Mouse (Mus musculus): ENCODE measurements around the gene Krt4.
A peak's percentile ranks its signal among the peaks of the same experiment; 100 is the strongest.

Gene Krt4

GRCm38 (mm10) chr15:101924635-101925034 is at the start of gene Krt4:
TSS of gene Krt4 (minus strand) at chr15:101924735.
- no peak for DNase-seq (ENCODE audit: low spot score)

DNA sequence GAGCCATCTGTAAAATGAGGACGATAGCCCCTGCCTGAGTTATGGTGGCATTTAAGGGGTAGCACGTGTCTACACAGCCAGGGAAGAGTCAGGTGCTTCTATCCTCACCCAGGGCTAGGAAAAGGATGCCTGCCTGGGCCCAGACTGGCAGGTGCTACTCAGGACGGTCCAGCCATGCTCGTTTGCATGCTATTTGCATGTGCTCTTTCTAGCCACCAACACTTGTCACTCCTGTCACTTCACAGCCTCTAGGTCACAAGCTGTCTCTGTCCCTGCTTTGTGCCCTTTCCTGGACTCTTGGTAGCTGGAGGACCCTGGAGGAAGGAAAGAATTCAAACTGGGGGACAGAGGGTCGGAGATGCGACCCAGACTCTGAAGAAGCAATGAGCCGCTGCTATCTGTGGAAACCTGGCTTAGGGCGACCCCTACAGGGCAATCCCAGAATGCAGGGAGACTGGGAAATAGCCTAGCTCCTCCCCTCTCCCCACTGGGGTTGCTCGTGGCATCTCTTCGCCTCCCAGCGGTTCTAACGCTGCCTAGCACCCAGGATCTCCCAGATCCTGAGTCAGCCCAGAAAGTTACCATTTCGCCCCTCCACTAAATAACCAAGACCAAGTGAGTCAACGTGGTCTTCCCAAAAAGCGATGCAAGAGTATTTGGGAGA is 49.0 kb upstream of the Krt4 start:
- DNase-seq (ENCODE audit: low spot score) = peak; percentile 90

GRCm38 (mm10) chr15:101970536-101970935 is 46.0 kb upstream of the Krt4 start:
- no peak for DNase-seq (ENCODE audit: low spot score)

DNA sequence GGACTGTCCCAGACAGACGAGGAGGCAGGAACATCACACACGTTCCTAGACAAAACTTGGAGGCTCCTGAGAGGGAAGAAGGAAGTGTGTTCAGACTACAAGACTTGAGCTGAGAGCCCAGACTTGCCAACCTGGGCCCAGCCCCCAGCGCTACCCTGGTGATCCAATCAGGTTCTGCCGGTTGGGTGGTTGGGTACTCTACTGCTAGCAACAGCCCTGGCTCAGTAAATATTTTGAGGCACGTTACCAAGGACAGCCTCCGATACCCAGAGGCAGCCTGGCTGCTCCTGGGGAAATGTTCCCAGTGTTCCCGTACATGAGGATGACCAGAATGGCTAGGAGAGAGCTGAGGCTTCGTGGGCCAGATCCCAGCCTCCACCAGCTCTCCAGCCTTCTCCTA is 42.3 kb upstream of the Krt4 start:
- no peak for DNase-seq (ENCODE audit: low spot score)

DNA sequence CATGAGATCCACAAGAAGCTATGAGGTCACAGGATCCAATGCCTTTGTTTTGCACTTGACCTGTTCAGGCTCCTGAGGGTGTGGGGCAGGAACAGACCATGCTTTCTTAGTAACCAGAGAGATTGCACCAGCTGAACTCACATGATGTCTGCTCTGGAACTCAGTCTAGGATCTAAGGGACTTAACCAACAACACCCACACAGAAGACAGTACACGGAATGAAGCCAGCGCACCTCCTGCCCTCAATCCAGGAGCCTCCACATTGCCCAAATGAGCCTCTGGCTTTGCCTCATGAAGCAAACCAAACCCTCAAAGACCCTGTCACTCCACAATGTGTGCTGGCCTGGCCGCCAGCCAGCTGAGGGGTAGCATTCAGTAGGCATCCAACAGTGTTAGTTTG is 34.4 kb upstream of the Krt4 start:
- DNase-seq (ENCODE audit: low spot score) = no peak

GRCm38 (mm10) chr15:101954187-101954586 is 29.7 kb upstream of the Krt4 start, which contains the start of gene Krt78:
TSS of gene Krt78 (minus strand) at chr15:101954287.
- DNase-seq (ENCODE audit: low spot score) = no peak

DNA sequence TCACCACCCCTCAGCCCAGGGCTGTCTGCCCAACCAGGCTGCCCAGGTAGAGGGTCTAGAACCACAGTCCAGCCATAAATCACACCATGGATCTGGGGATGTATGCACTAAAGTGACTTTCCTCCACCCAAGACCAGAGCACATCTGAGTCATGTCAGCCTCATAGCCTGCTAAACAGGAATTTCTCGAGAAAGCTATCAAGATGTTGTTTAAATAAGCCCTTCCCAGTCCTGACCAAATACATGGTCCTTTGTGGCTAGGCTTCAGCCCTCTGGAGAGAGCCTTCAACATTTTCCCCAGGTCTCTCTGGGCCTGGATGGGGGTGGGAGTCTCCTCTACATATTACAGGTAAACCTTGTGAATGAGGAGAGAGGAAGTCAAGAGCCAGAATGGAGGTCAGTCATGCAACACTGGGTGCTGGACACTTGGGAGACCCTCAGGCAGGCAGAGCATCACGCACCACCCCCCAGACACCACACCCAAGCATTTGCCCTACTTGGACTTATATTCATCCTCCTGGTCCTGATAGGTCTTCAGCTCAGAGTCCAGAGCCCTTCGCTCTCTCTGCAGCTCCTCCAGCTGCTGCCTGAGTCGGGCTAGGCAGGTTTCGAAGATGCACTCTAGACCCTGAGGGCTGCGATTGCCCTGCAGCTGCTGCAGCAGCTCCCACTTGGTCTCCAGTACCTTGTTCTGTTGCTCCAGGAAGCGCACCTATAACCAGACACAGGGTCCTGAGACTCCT is 28.4 kb upstream of the Krt4 start:
- DNase-seq (ENCODE audit: low spot score) = no peak

GRCm38 (mm10) chr15:101945430-101945829 is 20.9 kb upstream of the Krt4 start:
- DNase-seq (ENCODE audit: low spot score) = no peak

- DNase-seq (ENCODE audit: low spot score) = no peak
Measured at GRCm38 (mm10) chr15:101941948-101942347, 17.4 kb upstream of the Krt4 start.

GRCm38 (mm10) chr15:101940274-101940829 is 15.8 kb upstream of the Krt4 start, which contains the start of gene Krt79:
TSS of gene Krt79 (minus strand) at chr15:101940324.
- DNase-seq (ENCODE audit: low spot score) = no peak

- no peak for DNase-seq (ENCODE audit: low spot score)
Measured at GRCm38 (mm10) chr15:101938600-101939308, 14.2 kb upstream of the Krt4 start.

DNA sequence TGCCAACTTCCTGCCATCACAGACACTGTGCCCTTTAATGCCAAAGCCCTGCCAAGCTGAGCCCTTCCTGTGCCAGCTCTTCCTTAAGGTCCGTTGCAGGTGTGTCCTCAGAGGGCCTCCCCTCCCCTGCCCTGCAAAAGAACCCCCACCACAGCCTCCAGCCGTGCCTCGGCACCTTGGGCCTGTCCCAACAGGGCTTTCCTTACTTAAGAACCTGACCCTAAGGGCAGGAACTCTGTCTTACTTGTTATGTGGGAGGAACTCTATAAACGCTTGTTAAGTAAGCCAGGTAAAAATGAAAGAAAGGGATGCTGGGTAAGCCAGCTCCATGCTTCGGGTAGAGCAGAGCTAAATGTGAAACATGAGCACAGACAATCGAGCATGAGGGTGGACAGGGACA is 8.5 kb upstream of the Krt4 start:
- DNase-seq (ENCODE audit: low spot score) = no peak

GRCm38 (mm10) chr15:101929666-101930065 is 5.1 kb upstream of the Krt4 start:
- DNase-seq (ENCODE audit: low spot score) = no peak

DNA sequence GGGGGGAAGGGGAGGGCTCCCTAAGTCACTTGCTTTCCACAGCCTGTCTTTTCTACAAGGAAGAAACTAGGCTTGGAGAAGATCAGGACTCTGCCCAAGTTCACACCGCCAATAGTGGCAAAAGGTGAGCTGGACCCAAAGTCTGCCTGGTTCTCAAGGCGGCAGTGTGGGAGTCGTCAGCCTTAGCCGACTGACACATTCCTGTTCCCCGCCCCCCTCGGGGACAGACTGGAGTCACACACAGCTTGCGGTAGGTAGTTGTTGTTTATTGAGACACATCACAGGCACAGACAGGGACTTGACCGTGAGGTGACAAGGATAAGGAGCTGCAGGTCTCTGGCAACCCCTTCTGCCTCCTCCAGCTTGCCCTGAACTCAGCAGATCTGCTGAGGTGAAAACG is 4.6 kb upstream of the Krt4 start:
- no peak for DNase-seq (ENCODE audit: low spot score)

DNA sequence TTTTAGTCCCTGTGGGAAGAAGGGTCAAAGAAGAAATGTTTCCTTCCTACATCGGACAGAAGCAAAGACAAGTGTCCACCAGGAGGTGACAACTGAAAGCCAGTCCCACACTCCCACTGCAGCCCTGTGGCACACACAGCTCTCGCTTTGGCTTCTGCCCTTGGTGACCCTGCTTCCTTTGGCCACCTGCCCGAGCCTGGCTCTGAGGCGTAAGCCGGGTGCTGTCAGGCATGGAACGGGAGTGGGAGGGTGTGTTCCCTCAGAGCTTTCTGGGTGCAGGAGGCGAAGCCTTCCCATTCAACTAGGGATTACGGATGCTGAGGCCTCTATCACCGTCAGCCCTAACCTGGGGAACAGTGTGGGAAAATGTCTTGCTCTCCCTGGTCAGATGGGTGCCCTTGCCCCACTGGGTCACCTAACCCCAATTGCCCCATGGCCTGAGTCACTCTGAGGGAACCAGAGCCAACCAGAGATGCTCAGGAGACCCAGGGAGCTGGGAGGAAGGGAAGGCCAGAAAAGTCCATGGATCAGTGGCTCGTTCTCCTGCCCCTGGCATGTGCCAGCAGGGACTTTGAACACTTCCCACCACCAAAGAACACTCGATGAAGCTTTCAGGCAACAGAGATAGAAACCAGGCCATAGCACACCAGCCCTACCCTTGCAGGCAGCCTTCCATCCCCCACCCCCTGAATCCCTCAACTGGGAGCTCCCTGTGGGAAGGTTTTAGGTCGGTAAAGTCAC is 3.0 kb upstream of the Krt4 start:
- DNase-seq (ENCODE audit: low spot score) = no peak

- no peak for DNase-seq (ENCODE audit: low spot score)
Measured at GRCm38 (mm10) chr15:101925041-101925440, 506 bp upstream of the Krt4 start.

DNA sequence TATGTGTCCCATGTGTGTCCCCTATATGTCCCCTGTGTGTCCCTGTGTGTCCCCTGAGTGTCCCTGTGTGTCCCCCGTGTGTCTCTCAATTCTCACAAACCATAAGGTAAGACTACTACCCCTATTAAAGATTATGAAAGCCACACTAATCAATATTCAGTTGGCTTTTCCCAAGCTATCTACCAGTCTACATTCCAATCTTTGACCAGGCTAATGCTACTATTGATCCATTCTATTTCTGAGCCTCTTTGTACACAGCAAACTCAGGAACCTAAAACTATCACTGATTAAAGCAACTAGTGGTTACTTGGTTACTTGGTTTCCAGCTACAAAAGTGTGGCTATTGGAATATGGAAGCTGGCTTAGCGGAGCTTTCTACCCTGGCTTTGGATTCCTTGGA is 2.2 kb downstream of the Krt4 start:
- no peak for DNase-seq (ENCODE audit: low spot score)

GRCm38 (mm10) chr15:101916072-101916471 is 8.5 kb downstream of the Krt4 start:
- DNase-seq (ENCODE audit: low spot score) = no peak

- DNase-seq (ENCODE audit: low spot score) = no peak
Measured at GRCm38 (mm10) chr15:101904849-101905248, 19.7 kb downstream of the Krt4 start.

DNA sequence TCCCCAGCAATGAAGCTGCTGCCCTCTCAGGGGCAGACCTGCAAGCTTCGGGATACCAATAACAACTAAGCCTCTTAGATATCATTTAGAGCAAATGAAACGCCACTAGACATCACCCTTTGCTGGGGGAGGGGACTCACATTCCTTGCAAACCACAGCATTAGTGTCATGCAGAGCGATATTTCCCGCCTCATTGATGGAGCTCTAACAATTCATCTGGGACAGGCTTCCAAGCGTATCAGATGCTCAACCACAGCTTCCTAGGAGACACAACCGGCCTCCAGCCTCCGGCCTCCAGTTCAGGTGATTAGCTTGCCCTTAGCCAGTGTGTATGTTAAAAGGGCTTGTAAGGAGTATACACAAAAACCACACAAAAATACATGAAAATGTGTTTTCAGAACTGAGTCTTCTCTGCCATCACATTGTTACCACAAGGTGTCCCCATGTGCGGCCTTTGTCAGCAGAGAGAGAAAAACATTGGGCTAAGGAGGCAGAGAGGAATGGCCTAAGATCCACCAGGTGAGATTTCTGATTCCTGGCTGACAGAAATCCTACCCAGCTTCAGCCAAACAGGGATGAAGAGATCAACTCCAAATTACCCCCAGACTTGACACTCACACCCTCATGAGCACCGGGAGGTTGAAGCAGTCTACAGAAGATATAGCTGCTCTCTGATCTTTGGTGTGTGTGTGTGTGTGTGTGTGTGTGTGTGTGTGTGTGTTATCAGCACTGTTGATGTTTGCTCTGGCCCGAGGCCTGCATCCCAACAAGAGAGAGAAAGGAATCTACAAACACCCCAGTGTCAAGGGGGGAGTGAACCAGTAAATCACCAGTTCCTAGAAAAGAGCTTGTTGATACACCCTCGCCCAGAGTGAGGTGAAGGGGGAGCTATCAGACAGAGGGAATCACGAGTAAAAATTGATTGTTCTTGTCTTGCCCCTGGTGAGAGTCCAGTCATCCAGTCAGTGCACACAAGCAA is 22.1 kb downstream of the Krt4 start:
- no peak for DNase-seq (ENCODE audit: low spot score)

DNA sequence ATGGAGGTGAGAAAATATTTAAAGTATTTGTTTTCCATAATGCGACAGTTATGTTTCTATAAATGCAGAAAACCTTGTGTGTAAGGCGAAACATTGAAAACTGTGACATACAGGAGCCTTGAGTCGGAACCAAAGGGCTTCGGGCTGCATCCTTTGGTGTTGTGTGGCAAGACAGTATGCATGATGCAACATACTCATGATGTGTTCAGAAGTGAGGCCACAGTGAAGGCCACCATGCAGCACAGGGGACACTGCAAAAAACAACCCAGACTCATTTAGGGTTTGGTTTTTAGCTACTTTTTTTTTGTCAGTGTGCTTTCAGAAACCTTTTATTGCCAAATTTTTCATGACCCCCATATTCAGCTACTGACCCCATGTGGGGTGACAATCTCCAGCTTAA is 29.3 kb downstream of the Krt4 start:
- no peak for DNase-seq (ENCODE audit: low spot score)
